Mouse (Mus musculus) gastrocnemius, postnatal 36 days (tissue): Measurements from ENCODE around the gene Mea1. TPM values are rescaled to one million over a fixed set of nuclear protein-coding genes. Genes with fewer than 3 reads are reported as not detected.

ENCODE experiments used
- DNase-seq, 2 experiments: peaks; one replicate each; pipeline ENCODE4 v3.0.0; 2022
- intact Hi-C: fragments of 180-260 bp; cut with DNase I; formaldehyde crosslinking; loops from one replicate; pipeline ENCODE4 v1.15.1; 2025
- long read RNA-seq, 2 experiments: library from polyadenylated mRNA; stranded (forward); transcript quantifications; one replicate each; pipeline ENCODE4 v2.0.0; 2021
- total RNA-seq, 2 experiments: library from RNA; stranded (reverse); gene quantifications; 2 replicates each; pipeline ENCODE4 v1.2.3; 2021

Gene Mea1
- 10 to 100 TPM; 29.8 to 39.0 TPM for total RNA-seq
- long read RNA-seq, experiment 1, transcript Mea1-206 (4 exons, 945 nt), result major isoform, 34 of 43 reads
- long read RNA-seq, experiment 1, transcript Mea1-205 (3 exons, 757 nt), result minor isoform, 5 of 43 reads
- long read RNA-seq, experiment 1, partial matches to known transcripts, result 0 of 43 reads
- long read RNA-seq, experiment 1, other reads (novel, unspliced or antisense), result 2 of 43 reads
- long read RNA-seq, experiment 2, transcript Mea1-206 (4 exons, 945 nt), result major isoform, 38 of 58 reads
- long read RNA-seq, experiment 2, transcript Mea1-205 (3 exons, 757 nt), result minor isoform, 8 of 58 reads
- long read RNA-seq, experiment 2, partial matches to known transcripts, result 3 of 58 reads
- long read RNA-seq, experiment 2, other reads (novel, unspliced or antisense), result 7 of 58 reads

- intact Hi-C loops, result loop anchor here (5.0 kb wide), 1 partner anchor 34 kb away; the partner anchor contains the start of gene Pex6
- DNase-seq, result peak; percentile 47 to 51
Measured at GRCm38 (mm10) chr17:46678416-46678815, at the start of gene Mea1. Gene Mea1, plus strand, starts transcription at chr17:46678793.

- no peak for DNase-seq
- intact Hi-C loops, result no loop called here
Measured at GRCm38 (mm10) chr17:46629685-46630441, 48.7 kb upstream of the Mea1 start.

GRCm38 (mm10) chr17:46636831-46637523, 41.6 kb upstream of the Mea1 start:
- DNase-seq, result no peak
- intact Hi-C loops, result loop anchor here (2.0 to 5.0 kb wide), 2 partner anchors 75 to 110 kb away; no protein-coding TSS in a partner anchor

GRCm38 (mm10) chr17:46639929-46640328, 38.7 kb upstream of the Mea1 start:
- no peak for DNase-seq
- intact Hi-C loops, result loop anchor here (5.0 kb wide), 2 partner anchors 78 to 82 kb away; no protein-coding TSS in a partner anchor

- intact Hi-C loops, result loop anchor here (5.0 kb wide), 1 partner anchor 80 kb away; no protein-coding TSS in a partner anchor
- no peak for DNase-seq
Measured at GRCm38 (mm10) chr17:46642060-46642459, 36.5 kb upstream of the Mea1 start.

GRCm38 (mm10) chr17:46644152-46644805, 34.3 kb upstream of the Mea1 start:
- intact Hi-C loops, result loop anchor here (5.0 kb wide), 1 partner anchor 78 kb away; no protein-coding TSS in a partner anchor
- DNase-seq, result no peak

GRCm38 (mm10) chr17:46644916-46645475, 33.6 kb upstream of the Mea1 start:
- no peak for DNase-seq
- intact Hi-C loops, result loop anchor here (5.0 kb wide), 1 partner anchor 77 kb away; no protein-coding TSS in a partner anchor

- intact Hi-C loops, result no loop called here
- DNase-seq, result peak; percentile 97 to 99
Measured at GRCm38 (mm10) chr17:46645561-46646321, 32.9 kb upstream of the Mea1 start, which contains the start of the genes Klc4 and Mrpl2. Gene Klc4, minus strand, starts transcription at chr17:46646022. Gene Mrpl2, plus strand, starts transcription at chr17:46646229.

- intact Hi-C loops, result no loop called here
- DNase-seq, result no peak
Measured at GRCm38 (mm10) chr17:46646322-46646662, 32.3 kb upstream of the Mea1 start.

- intact Hi-C loops, result no loop called here
- no peak for DNase-seq
Measured at GRCm38 (mm10) chr17:46647279-46647678, 31.3 kb upstream of the Mea1 start.

GRCm38 (mm10) chr17:46648436-46648835, 30.2 kb upstream of the Mea1 start:
- intact Hi-C loops, result no loop called here
- DNase-seq, result no peak

GRCm38 (mm10) chr17:46649811-46650210, 28.8 kb upstream of the Mea1 start:
- DNase-seq, result no peak
- intact Hi-C loops, result no loop called here

GRCm38 (mm10) chr17:46650232-46651031, 28.2 kb upstream of the Mea1 start, which contains the start of gene Cul7:
Gene Cul7, plus strand, starts transcription at chr17:46650337.
- DNase-seq, result peak; percentile 84 to 91
- intact Hi-C loops, result no loop called here

GRCm38 (mm10) chr17:46651292-46651691, 27.3 kb upstream of the Mea1 start:
- DNase-seq, result no peak
- intact Hi-C loops, result no loop called here

GRCm38 (mm10) chr17:46651755-46652547, 26.6 kb upstream of the Mea1 start:
- DNase-seq, result no peak
- intact Hi-C loops, result no loop called here

GRCm38 (mm10) chr17:46656054-46656453, 22.5 kb upstream of the Mea1 start:
- intact Hi-C loops, result no loop called here
- DNase-seq, result no peak

GRCm38 (mm10) chr17:46661351-46661750, 17.2 kb upstream of the Mea1 start:
- intact Hi-C loops, result no loop called here
- DNase-seq, result no peak
